Mouse (Mus musculus) kidney, postnatal 10 days (tissue): ENCODE results near the gene Ttll5.
A peak's percentile ranks its signal among the peaks of the same experiment; 100 is the strongest.

Source experiments
- DNase-seq: peaks from one replicate; pipeline ENCODE4 v3.0.0; 2021; ENCODE audit warnings: mixed read lengths

Gene Ttll5

DNA sequence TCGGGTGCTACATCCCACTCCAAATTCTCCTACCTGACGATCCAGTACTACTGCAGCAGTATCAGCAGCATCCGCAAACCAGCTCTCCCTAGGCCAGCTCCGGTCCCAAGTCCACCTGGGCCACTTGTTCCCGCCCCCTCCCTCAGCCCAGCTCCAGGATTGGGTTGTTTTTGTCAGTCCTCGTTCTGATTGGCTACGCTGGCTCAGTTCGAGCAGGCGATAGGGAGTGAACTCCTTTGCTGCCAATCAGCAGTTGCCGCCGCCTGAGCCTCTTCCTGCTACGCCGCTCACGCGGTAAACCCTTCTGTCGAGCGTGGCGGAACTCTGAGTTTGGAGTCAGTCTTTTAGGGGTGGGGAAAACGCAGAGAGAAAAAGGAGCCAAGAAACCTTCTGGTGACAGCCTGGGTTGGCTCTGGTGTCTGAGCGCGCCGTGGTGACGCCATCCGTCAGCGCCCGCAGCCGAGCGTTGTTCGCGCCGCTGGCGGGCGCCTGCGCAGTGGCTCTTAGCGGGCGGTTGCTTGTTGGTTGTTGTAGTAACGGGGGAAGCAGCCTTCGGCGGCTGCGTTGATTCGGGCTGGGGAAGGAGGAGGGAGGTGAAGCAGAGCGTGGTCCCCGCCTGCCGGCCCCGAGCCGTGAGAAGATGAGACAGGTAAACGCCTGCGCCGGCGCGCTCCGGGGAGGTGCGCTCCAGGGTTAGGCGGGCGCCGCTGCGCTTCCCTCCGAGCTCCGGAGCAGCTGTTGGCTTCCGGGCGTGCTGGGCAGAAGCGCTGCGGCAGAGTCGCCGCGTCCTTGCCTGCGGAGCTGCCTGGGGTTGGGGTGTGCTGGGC is at the start of gene Ttll5, which contains the start of gene Erg28:
TSS of gene Ttll5 (plus strand) at position 222 of the 827 bp plus-strand sequence.
TSS of gene Erg28 (minus strand) at position 113 of the 827 bp plus-strand sequence.
- DNase-seq = peak; percentile 96

GRCm38 (mm10) chr12:85778962-85779361 is 45.5 kb upstream of the Ttll5 start:
- no peak for DNase-seq

- DNase-seq = no peak
Measured at GRCm38 (mm10) chr12:85779707-85780106, 44.8 kb upstream of the Ttll5 start.

DNA sequence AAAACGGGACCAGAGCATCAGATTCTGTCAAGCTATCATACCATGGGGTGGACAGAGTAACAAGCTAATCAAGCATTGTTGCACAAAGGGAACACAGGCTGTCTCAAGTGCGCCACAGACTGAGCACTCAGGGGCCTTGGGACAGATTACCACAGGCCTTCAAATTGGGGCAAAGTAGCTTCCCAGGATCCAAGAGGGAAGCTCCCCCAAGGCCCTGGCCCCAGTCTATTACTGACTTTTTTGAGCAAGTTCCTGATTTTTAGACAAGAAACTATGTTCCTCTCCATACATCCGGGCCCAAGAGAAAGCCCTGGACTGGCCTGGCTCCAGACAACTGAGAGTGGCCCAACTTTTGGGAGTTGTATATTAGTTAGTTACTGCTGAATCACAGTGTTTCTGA is 42.9 kb upstream of the Ttll5 start:
- no peak for DNase-seq

GRCm38 (mm10) chr12:85784916-85785815 is 39.3 kb upstream of the Ttll5 start:
- peak; percentile 54 for DNase-seq

DNA sequence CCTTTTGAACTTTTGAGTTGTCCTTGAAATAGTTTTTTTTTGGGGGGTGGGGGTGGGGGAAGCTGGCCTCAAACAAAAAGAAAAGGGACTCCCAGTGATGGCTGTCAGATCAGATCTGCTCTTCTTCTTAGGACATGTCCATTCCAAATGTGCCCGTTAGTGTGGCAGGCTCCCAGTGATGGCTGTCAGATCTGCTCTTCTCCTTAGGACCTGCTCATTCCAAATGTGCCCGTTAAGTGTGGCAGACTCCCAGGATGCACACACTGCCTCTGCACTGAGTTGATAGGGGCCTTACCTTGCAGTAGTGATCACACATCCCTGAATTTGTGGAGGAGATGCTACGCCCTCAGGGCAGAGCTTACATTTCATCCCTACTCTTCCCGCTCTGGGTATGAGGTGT is 32.3 kb upstream of the Ttll5 start:
- DNase-seq = no peak

DNA sequence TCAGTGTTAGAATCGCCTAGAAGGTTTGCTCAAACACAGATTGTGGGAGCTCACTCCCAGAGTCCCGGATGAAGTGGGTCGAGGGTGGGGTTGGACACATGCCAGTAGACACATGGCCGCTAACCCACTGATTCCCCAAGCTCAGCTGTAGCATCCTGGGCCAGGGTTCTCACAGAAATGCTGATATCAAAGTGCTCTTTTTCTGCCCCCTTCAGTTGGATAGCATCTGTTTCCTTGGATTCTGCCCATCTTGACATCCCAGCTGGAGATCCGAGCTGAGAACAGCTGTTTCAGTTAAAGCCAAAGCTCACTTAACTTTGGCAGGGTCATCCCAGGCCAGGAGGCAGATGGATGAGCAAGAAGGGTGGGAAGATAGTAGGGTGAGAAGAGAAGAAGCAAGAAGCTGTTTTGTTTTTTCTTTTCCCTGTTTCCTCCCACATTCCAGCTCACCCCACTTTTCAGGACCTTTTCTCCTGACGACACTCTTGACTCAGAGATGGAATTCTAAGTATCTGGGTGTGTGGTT is 31.6 kb upstream of the Ttll5 start:
- DNase-seq = peak; percentile 74

DNA sequence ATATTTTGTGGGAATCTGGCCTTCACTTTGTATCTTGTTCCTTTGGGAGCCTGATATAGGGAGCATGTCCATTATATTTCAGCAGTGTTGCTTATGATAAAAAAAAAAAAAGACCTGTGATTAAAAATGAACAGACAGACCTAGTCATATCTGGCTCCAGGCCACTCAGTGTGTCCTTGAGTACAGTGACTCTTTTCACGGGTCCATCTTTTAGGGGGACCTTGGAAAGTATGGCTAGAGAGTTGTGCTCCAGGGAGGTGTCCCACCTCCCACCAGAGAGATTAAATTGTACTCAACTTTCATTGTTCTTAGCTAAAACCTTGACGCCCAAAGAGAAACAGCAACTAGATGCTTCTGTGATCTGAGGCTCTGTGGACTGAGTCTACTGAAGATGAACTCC is 30.4 kb upstream of the Ttll5 start:
- DNase-seq = no peak

DNA sequence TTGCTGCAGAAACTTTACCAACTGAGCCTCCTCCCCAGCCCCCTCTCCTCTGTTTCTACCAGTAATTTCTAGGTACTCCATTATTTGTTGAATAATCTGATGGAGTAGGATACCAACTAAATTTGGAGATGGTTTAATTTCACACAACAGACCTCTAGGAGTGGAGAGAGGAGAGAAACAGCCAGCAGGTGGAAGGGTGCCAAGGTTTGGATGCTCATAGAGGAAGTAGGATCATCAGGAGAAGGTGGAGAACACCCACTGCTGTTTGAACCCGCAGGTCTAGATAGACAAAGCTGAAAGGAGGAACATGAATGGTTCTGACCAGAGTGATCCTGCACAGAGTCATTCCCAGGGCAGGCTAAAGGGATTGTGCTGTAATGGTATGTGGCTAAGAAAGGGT is 28.9 kb upstream of the Ttll5 start:
- DNase-seq = no peak

DNA sequence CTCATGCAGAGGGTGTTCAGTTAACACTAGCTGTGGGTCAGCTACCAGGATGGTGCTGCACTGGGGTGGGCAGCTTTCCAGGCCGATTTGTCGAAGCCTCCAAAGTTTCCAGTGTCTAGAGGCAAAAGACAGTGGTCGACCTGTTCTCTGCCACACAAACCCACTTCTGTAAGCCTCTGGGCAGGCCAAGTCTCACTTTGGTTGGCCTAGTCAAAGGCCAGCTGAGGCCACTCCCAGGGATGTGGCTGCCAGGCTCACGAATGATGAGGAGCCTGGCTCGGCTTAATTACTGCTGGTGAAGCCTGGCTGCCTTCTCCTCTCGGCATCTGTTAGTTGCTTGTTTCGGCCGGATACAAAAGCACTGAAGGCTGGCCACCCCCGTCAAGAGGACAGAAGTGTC is 24.4 kb upstream of the Ttll5 start:
- no peak for DNase-seq

GRCm38 (mm10) chr12:85809726-85810125 is 14.7 kb upstream of the Ttll5 start:
- no peak for DNase-seq

DNA sequence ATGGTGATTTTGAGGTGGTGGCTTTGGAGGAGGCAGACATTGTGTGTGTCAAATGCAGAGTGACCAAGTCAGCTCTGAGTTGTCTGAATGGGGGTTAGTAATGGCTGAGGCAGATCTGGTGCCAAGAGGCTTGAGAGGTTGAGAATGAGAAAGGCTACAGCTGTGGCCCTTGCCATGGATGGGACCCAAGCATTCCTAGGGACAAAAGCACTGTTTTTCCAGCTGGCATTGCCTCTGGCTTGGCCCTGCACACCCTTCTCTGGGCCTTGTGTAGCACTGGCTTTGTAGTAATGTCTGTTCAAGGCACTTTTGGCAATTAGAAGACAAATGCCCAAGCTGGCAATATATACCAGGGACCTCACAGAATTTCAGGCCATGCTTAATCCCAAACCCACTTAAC is 13.5 kb upstream of the Ttll5 start:
- DNase-seq = no peak

GRCm38 (mm10) chr12:85811676-85812075 is 12.8 kb upstream of the Ttll5 start:
- DNase-seq = no peak

GRCm38 (mm10) chr12:85813599-85813998 is 10.9 kb upstream of the Ttll5 start:
- peak; percentile 76 for DNase-seq

- DNase-seq = no peak
Measured at GRCm38 (mm10) chr12:85822051-85822450, 2.4 kb upstream of the Ttll5 start.

- no peak for DNase-seq
Measured at GRCm38 (mm10) chr12:85825361-85825760, 902 bp downstream of the Ttll5 start.

GRCm38 (mm10) chr12:85825822-85826221 is 1.4 kb downstream of the Ttll5 start:
- no peak for DNase-seq

GRCm38 (mm10) chr12:85828856-85829255 is 4.4 kb downstream of the Ttll5 start:
- no peak for DNase-seq

DNA sequence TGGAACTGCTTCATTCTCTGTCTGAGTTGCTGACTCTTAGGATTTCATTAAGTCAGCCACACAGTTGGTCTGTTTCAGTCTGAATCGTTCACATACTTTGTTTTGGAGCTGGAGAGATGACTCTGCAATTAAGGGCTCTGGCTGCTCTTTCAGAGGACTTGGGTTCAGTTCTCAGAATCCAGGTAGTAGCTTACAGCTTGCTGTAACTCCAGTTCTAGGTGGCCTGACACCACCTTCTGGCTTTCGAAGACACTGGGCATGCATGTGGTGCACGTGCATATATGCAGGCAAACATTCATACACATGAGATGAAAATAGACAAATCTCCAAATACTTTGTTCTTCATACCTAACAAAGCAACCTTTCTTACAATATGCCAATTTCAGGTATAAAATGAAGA is 5.4 kb downstream of the Ttll5 start:
- DNase-seq = no peak

- no peak for DNase-seq
Measured at GRCm38 (mm10) chr12:85830691-85831090, 6.2 kb downstream of the Ttll5 start.

- DNase-seq = no peak
Measured at GRCm38 (mm10) chr12:85834543-85834942, 10.1 kb downstream of the Ttll5 start.

DNA sequence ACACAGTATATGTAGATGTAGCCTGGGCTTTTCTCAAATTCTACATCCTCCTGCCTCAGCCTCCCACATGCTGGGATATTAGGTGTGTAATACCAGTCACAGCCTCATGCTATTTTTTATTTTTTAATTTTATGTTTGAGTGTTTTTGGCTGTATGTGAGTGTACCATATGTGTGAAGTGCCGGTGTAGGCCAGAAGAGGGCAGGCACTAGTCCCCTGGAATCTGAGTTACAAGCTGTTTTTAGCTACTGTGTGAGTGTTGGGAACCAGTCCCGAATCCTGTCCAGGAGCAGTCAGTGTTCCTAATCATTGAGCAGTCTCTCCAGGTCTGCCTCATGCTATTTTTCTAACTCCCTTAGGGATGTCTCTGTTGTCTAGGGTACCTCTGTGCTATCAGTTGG is 13.3 kb downstream of the Ttll5 start:
- no peak for DNase-seq

DNA sequence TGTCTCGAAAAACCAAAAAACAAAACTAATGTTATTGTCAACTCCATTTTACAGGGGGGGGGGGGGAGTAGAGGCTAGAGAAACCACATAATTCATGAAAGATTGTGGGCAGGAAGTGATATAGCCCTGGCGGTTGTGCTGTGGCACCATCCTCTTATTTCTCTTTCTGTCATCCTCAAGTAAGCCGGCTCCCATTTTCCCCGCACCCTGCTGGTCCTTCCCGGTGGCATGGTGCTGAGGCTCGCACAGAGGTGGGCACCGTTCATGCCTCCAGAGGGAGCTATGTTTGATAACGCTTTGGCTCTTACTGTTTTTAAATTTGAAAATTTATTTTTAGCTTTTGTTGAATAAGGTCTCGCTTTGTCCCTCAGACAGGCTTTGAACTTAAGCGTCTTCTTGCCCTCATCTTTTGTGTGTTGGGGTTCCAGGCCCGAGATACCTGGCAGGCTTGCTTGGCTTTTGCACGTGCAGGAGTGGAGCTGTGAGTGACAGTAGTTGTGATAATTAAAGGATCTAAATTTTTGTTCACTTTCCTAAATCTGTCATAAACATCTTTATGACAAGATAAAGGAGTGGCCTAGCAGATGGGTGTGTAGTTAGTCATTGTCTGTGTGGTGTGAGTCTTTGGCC is 15.0 kb downstream of the Ttll5 start:
- no peak for DNase-seq
